Mouse (Mus musculus): ENCODE results near the gene Vcpkmt.

- TF ChIP-seq MAX (IDR thresholded peaks at IDR 0.05; ENCODE audit: low read length), result no peak
- TF ChIP-seq NRF1 (IDR thresholded peaks at IDR 0.05; ENCODE audit: insufficient read depth, low read depth, low read length, poor library complexity, severe bottlenecking), result no peak
- TF ChIP-seq POLR2A (IDR thresholded peaks at IDR 0.05; ENCODE audit: control insufficient read depth in 1 of 2, insufficient read depth in 1 of 2, low read depth in 1 of 2, low read length in 2 of 2, poor library complexity in 1 of 2), result no peak
- TF ChIP-seq EP300 (IDR thresholded peaks at IDR 0.05; ENCODE audit: low read depth in 1 of 2, low read length in 2 of 2), result no peak
- TF ChIP-seq ZKSCAN1 (IDR thresholded peaks at IDR 0.05; ENCODE audit: low read depth, low read length), result no peak
- TF ChIP-seq CTCF (IDR thresholded peaks at IDR 0.05 in 2 of 3, conservative IDR thresholded peaks at IDR 0.05 in 1 of 3; ENCODE audit: control insufficient read depth in 1 of 3, insufficient read depth in 1 of 3, low read depth in 2 of 3, low read length in 3 of 3, poor library complexity in 1 of 3, severe bottlenecking in 1 of 3), result no peak
- TF ChIP-seq MEF2A (IDR thresholded peaks at IDR 0.05; ENCODE audit: extremely low read depth, insufficient replicate concordance, low read depth, low read length, poor library complexity, severe bottlenecking), result no peak
- no peak for TF ChIP-seq GATA1 (IDR thresholded peaks at IDR 0.05; ENCODE audit: low read depth, low read length)
- no peak for TF ChIP-seq GABPA (IDR thresholded peaks at IDR 0.05; ENCODE audit: low read depth, low read length)
- TF ChIP-seq TAL1 (IDR thresholded peaks at IDR 0.05; ENCODE audit: low read length), result no peak
- TF ChIP-seq ZNF384 (IDR thresholded peaks at IDR 0.05; ENCODE audit: low read depth, low read length), result no peak
- no peak for TF ChIP-seq CHD2 (IDR thresholded peaks at IDR 0.05; ENCODE audit: low read length)
Measured at GRCm38 (mm10) chr12:69528275-69529032, 54.4 kb downstream of the Vcpkmt start.
